Mouse (Mus musculus): ENCODE data around the gene Zfp566.

DNA sequence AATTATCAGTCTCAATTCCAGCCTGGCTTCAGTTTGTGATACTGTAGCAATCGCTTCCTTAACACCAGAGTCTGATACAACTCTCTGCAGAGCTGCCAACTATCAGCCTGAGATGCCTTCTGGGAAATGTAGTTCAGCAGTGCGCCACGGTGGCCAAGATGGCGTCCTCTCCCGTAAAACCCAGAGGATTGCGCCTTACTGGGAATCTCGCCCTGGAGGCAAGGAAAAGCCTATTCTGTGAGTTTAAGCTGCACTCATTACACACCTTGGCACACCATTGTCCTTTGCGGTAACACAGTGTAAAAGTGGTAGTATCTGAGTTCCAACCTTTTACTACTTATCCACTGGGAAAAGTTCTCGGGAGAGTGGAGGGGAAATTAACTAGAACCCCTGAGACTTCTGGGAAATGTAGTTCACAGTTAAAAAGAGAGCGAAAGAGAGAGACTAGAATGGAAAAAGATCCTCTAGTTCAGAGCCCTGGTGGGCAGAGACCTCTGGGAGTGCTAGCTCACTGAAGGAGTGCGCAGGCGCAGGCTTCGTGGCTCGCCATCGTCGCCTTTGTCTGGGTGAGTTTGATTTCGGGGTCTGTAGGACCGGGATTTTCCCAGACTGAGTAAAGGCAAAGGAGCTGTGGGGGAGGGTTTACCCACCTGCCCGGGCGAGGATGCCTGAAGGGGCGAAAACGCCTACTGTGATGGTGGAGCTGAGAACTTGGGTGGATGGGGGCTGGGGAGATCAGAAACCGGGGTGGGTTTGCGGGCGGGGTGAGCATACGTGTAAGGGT lies 4.5 kb upstream of the Zfp566 start, which contains the start of gene Zfp260:
- no peak for TF ChIP-seq GATA1 (IDR thresholded peaks at IDR 0.05; ENCODE audit: borderline replicate concordance, low read length)
- TF ChIP-seq FLI1 (IDR thresholded peaks at IDR 0.05; ENCODE audit: low read length) = no peak

All from megakaryocyte, embryonic 14.5 days (primary cell).